Mouse (Mus musculus) kidney, adult 2 months (tissue): ENCODE data around the gene Rreb1.

Experiments used
- CTCF ChIP-seq: fragments of 200-500 bp; conservative IDR thresholded peaks from 2 replicates; pipeline ENCODE4 v1.5.1; 2011; ENCODE audit warnings: low read depth, mild to moderate bottlenecking, control low read depth, low read length, moderate library complexity, mixed read lengths; ENCODE audit not compliant: insufficient read depth, insufficient read length
- POLR2A ChIP-seq: fragments of 200-500 bp; IDR thresholded peaks from one replicate; pipeline ENCODE4 v1.6.1; 2011; ENCODE audit warnings: low read depth, low read length, control low read depth

GRCm38 (mm10) chr13:37993376-37993703 is 215.1 kb downstream of the Rreb1 start:
- TF ChIP-seq CTCF (no peak), POLR2A (no peak)
